Mouse (Mus musculus) inflammation-experienced regulatory T-cells, adult 6 months (primary cell): ENCODE measurements around the gene Gpr1. TPM values are rescaled to one million over a fixed set of nuclear protein-coding genes. Genes with fewer than 3 reads are reported as not detected.

Experiments used
- ATAC-seq: one replicate; pipeline ENCODE4 v1.8.0; 2017
- polyA plus RNA-seq, 3 experiments: library from polyadenylated mRNA; unstranded; fragments of 100-300 nt; shearing (Covaris generic); gene quantifications; one replicate each; pipeline ENCODE4 v1.2.1; 2017

Gene Gpr1
- polyA plus RNA-seq: not detected

DNA sequence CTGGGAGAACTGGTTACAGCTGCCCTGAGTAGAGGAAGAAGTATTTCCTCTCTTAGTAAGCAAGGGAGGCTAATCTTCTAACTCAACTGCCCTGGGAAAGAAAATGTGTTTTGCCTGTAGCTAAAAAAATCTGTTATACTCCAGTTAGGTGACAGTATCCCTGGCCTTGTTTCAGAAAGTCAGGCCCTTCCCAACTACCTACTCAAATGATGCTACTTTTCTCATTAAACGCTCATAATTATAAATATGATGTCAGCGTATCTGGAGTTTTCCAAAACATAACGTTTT, at the start of gene Gpr1:
TSS of gene Gpr1 (minus strand) at position 273 of the 288 bp plus-strand sequence.
- ATAC-seq: no peak

DNA sequence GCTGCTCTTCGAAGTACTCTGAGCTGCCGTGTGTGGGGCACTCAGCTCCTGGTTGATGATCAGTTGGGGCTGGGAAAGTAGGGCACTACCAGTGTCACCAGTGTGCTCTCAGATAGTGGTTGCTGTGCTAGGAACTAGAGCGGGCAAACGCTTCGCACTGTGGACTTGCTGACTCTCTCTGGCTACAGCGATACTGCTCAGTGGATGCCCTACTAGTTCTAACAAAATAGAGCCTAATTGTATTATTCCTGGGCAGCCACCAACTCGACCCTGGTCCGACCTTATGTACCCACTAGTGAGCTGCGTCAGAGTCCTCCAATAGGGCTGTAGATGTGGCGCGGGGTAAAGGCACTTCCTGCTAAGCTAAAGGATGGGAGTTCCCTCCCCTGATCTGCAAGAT, 49.3 kb upstream of the Gpr1 start:
- ATAC-seq: no peak

DNA sequence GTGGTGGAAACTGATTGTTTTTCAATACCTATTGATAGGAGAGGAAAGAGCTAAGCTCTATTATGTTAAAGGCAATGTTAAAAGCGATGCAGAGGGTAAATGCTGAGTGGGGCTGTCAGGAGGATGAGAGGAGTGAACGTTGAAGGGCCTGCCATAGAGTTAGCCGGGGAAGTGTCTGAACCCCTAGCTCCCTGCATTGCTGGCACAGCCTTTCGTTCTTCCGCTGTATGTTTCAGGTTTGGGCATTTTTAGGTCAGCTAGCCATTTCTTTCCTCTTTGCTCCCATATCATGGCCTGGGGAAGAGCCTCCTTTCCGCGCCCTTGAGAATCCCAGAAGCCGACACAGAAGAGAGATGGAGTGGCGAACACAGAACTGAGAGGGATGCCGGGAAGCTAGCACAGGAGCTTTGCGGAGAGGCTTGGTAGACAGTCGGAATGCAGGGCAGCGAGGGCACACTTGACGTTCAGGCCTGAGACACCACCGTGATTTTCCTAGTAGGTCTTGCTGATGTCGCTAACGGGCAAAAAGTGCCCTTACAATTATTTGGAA, 46.8 kb upstream of the Gpr1 start:
- no peak for ATAC-seq

DNA sequence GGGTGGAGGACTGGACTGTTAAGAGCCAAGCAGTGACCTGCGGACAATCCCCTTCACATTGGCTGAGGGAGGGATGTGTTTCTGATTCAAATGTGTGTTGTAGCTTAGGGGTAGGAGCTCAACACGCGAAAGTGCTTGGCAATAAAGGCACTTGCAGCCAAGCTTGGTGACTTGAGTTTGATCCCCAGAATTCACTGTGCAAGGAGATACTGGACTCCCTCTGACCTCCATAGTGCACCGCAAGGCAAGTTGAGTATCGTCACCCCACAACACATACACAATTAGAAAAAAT, 46.3 kb upstream of the Gpr1 start:
- no peak for ATAC-seq

DNA sequence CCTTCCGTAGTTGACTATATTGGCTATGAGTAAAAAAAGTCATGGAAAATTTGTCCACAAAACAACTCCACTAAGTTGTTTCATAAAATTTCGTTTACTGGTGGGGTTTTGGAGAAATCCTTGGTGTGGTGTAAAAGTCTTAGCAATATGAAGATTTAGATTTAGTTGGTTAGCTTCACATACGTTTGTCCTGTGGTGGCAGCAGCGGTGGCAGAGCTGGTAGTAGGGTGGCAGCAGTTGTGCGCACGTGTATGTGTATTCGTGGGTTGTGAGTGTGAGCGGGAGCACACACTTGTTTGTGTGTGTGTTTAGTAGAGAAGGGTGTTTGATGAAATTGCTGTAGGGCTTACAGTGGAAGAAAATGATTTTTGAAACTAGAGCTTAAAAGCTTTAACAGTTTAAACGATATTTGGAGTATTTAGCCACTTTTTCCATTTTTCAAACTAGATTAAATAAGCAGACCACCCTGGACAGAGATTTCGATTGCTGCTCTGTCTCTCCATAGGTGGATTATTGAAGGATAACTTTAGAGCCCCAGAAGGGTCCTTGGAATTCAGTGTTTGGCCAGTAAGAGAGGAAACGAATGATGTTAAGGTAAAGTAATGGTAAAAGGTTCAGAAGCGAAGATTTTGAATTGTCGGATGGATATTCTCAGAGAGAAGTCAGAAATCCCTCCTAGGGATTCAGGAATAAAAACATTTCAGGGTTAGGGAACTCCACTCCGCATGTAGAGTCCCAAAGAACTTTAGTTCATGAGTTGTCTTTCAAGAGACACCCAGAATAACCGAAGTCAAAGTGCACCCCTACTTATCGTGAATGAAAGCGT, 45.8 kb upstream of the Gpr1 start:
- no peak for ATAC-seq

DNA sequence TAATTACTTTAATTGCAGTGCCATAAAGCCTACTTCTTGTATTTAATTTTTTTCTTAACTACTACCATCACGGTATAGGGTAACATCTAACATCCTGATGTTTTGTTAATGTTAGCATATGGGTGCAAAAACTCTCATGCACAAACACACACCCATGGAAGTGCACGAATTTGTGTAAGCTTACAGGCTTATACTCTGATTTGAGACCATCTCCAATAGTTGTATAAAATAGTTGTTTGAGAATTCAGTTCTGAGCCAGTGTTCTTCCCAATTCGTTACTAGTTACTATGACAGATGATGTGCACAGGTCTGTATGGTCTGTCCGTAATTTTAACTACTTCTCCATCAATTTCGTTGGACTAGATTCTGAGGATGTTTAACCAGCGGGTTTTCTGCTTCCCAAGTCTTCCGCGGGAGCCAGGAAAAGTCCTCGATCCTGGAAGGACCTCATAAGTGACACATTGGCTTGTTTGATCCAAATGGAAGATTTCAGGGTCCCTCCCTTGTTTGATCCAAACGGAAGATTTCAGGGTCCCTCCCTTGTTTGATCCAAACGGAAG, 45.0 kb upstream of the Gpr1 start:
- ATAC-seq: no peak

DNA sequence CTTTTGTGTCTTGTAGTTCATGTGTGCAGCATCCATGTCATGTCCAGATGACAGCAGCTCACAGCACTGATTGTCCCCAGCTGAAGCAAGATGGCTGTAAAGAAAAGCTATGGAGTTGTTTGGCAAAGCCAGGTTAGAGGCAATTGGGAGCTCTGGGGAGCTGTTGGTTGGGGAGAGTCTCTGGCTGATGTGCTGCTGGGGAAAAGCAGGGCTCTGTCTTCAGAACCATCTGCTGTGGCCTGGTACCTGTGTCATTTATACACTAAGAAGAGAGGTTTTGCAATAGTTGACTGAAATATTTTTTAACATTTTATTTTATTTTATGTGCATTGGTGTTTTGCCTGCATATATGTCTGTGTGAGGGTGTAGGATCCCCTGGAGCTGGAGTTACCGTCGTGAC, 44.2 kb upstream of the Gpr1 start:
- ATAC-seq: no peak

DNA sequence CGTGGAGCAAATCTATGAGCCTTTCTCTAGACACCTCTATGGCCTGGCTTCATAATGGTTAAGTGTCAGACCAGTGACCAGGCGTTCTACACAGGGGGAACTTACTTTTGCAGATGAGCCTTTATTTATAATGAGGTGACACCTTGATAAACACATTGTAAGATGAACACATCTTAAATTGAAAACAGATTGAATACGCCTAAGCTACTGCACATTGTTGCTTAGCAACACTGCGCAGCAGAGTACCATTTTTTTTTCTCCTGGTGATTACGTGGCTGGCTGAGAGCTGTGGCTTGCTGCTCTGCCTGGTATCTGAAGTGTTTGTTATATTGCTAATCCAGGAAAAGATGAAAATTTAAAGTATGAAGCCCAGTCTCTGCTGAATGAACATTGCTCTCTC, 41.7 kb upstream of the Gpr1 start:
- ATAC-seq: no peak

DNA sequence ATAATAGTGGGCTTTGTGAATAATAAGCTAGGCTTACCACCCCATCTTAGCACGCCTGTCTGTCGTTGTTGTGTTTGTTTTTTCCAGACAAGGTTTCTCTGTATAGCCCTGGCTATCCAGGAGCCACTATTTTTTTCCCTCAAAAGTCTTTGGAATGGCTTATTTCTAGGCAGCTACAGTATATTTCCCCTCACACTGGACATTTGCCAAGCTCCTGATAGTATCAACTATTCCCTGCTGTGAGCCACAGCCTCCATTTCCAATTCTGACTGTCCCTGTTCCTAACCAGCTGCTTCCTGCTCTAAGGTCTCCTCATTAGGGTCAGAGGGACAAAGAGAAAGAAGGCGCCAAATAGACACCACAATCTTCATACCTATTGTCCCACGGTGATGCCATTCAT, 40.8 kb upstream of the Gpr1 start:
- ATAC-seq: no peak

DNA sequence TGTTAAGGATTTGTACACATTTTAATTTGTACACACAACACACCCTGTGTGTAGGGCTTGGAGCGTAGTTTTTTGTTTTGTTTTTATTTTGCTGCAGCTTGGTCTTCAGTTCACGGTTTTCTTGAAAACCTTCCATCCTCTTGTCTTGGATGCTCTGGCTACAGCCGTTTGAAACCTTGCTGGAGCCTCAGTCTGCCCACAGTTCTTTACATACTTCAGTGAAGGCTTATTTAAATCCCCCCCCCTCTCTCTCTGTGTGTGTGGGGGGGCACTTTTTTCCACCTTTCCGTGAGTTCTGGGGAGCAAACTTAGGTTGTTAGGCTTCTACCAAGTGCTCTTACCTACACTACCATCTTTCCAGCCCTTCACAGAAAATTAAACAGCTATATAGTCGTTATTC, 38.9 kb upstream of the Gpr1 start:
- no peak for ATAC-seq

DNA sequence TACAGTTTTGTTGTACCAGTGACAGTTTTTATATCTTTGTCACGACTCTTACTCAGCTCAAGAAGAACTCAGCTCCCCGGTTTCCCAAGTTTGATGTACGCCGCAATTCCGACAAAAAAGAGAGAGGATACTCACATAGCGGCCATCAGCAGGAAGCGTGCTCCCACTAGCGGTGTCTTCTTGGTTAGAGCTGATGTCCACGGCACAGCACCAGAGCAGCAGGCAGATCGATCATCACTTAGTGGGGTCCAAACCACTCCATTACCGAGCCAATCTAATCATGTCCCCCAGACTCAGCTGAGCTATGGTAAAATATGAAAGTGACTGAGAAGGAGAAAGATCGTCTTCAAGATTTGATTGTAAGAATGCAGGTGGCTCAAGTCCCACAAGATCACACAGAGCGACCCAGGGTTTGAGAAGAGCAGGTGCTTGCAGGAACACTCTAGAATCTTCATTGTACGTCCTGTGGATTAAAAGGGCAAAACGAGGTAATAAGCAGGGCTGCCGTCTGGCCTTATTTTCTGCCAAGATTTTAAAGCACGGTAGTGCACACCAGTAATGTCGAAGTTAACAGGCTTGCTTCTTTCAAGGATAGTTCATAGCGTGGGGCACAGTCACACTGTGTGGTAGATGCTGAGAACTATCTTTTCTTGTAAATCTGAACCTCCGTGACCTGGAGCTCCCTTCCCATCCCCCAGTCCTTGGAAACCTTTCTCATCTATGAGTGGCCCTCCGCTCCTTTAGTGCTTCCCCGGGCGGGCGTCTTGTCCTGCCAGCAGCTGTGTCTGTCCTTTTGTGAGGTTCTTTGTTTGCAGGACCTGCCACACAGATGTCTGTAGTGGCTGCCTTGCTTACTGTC, 38.2 kb upstream of the Gpr1 start:
- ATAC-seq: no peak

DNA sequence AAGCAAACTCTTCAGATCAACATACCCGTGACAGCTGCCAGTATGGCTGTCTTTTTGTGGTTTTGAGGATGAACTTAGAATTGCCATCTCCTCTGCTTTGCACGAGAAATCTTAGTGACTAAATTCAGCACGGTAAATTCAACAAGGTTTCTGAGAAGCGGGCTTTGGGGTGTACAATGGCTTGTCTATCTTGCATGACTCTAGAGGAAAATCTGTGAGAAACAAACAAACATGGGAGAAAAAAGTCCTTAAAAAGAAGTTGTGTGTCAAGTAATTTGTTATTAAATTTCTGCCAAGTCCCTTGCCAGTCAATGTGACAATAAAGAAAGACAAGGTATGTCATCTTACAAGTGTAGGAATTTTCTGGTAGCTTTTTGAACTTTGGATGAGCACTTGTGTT, 34.9 kb upstream of the Gpr1 start:
- no peak for ATAC-seq

DNA sequence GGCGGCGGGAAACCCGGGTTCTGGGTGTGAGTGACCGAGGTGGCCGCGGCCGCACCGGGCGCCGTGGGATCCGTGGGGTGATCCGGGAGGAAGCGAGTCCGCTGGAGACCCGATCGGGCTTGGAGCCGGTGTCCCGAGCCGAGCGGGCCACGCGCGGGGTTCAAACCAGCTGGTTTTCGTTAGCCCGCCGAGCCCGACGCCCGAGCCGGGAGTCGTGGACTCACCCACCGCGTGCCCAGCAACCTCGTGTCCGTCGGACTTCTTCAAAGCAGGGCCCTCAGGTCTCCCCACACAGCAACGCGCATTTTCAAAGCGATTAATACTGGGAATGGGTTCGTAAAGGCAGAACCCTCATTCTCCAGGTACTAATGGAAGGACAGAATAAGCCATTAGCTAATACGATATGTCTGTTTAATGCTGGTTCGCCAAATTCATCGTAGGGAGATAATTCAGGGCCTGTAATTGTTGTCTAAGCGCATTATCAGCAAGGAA, 34.1 kb upstream of the Gpr1 start:
- ATAC-seq: no peak

DNA sequence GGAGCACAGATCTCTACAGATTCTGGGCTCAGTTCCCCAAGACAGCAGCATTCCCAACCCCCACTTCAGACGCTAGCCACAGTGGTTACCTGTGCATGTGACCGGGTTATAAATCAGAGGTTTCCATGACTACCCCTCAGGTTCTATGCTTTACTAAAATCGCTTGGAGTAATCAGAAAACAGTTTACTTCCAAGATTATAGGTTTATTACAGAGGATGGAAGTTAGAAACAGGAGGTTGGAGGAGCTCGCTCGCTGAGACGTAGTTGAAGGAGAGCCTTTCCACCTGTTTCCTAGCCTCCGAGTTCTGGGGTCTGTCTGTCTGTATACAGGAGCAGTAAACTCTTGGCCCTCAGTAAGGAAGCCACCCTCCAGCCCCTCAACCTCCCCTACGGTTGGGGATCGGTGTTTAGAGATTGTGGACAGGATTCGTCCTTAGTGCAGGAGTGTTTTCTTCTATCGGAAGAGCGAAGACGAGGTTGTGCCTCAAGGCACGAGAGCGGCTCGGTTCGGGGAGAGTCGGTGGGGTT, 33.6 kb upstream of the Gpr1 start:
- no peak for ATAC-seq

DNA sequence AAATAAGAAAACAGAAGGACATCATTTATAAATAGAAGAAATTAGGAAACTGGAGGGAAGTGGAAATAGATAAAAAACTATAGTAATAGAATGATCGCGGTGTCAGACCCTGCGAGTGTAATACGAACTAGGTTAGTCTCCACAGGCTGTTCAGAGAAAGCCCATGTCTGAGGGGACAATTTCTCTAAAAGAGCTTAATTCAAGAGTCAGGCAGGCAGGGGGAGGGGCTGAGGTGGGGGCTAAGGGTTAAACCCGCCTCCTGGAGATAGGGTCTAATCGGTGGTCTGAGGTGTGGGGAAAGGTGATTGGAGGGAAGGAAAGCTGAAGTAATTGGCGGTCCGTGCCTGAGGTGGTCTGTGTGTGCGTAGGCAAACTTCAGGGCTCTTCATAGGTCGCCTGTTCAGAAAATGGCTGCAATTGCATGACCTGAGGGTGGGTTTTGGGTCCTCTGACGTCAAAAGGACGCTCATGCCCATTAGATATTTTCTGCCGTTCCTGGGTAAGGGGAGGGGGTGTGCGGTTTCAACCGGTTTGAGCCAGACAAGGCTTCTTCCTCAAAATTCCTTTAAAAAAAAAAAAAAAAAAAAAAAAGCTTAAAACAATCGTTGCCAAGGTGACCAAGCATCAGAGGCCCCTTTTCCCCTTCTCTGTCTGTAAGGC, 32.6 kb upstream of the Gpr1 start:
- ATAC-seq: no peak

DNA sequence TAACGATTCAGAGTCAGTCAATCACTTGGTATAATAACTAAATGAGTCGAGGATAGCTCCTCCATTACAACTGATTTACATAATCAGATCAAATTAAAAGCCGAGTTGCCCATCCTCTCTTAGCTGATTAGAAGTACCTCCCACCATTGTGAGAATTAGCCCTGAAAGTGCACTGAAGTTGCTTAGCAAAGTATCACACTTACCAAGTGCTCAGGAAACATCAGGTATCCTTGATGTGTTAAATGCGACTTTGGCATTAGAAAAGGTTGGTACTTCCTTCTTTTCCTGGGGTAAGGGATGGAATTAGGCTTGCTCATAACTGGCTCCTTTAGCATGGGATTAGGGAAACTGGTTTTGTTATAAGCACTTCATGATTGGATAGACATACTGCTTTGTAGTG, 29.5 kb upstream of the Gpr1 start:
- ATAC-seq: no peak

DNA sequence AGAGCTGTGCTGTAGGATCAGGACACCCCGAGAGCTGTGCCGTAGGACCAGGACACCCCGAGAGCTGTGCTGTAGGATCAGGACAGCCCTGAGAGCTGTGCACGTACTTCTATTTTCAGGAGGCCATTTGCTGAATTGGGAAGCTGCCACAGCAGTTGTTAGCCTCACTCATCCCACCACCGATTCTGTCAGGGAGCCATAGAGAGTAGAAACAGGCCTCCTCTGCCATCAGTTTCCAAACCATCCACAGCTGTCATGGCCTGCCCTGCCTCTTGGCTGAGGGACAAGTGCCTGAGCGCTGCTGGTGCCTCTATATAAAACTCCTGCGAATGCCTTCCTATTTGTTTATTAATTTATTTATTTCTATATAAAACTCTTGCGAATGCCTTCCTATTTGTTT, 25.4 kb upstream of the Gpr1 start:
- no peak for ATAC-seq

DNA sequence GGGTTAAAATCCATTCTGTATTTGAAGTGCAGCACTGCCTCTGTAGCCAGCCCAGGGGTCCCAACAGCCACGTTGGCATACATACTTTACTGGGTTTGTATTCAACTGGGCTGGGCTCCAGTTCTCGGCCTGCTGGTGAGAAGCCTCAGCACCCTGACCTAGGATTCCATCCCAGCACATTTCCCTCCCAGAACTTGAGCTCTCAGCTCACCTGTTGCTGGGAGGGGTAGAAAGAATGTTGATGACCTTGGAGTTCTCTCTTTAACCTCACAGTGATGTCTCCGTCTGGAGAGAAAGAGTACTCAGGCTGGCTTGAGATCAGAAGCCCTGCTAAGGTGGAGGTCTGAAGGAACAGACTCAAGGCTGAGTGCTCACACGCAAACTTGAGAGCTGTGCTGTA, 25.0 kb upstream of the Gpr1 start:
- ATAC-seq: no peak

DNA sequence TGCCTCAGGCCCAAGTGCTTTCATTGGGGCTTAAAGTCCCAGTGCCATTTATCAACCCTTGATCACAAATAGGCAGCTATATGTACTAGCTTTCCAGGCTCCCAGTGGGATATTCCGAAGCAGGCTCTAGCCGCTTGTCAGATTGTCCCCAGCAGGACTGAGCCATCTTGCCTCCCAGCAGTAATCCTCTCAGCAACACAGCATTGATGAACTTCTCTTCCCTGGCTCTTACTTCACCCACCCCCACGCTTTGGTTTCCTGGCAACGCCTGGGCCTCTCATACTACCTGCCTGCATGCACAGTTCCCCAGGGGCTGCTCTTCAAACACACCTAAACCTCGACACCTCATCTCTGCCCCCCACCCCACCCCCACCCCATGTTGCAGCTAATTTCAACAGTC, 23.0 kb upstream of the Gpr1 start:
- no peak for ATAC-seq

DNA sequence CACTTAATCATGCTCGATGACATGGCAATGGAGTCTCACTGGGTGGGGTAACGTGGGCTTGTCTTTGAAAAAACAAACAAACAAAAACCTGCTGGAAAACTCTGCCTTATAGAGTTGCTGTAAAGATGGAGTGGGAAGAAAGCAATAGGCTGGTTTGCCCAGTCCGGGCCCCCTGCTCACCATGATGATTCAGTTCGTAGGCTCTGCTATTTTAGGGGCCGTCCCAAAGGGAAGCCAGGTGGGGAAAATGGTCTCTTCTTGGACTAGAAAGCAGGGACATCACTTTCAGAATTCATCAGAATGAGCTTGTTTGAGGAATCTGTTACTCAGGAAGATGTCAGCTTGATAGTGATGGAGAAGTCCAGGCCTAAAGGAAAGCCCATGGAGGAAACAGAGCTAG, 12.9 kb upstream of the Gpr1 start:
- ATAC-seq: no peak

DNA sequence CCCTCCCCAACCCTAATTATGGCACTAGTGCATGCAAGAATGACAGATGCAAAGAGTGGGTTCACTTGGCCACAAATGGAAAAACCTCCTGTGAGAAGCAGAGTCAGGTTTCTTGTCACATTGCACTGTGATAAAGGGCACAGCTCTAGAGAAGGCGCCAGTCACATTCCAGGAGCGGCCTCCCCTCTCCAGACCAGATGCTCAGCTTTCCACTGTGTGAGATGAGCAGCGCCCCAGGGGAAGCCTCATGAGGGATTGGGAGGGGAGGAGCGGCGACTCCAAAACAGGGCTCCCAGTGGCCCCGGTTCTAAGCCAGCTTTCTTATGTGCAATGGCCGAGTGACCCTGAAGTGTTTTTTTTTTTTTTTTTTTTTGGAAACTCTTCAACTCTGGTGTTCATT, 11.5 kb upstream of the Gpr1 start:
- ATAC-seq: no peak

DNA sequence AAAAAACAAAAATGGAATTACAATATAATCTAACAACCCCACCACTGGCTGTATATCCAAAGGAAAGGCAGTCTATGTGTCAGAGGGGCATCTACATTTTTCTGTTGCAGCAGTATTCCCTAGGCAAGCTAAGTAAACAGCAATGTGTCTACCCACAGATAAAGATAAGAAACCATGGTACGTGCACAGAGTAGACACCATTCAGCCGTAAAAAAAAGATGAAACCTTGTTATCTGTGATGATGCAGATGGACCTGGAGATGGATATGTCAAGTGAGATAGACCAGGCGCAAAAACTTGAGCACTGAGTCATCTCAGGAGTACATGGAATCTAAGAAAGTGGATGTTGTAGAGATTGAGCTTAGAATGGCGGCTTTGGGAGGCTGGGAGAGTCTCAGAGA, 10.7 kb upstream of the Gpr1 start:
- ATAC-seq: no peak

DNA sequence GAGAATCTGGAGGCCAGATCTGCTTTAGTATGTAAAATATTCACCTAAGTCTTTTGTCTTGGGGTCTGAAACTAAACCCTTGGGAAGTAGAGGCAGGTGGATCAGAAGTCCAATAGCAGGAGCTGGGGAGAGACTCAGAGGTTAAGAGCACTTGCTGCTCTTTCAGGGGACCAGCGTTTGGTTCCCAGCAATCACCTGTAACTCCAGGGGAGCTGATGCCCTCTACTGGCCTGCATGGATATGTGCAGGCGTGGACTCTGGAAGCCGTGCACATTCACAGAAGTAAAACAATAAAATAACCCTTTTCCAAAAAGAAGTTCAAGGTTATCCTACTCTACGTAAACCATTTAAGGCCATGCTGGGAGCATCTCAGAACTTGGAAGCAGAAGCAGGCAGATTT, 4.9 kb upstream of the Gpr1 start:
- ATAC-seq: no peak
